Mouse (Mus musculus) kidney, postnatal 4 days (tissue): ENCODE results near the gene Prrg2.

Experiments used
- DNase-seq, 2 experiments: peaks; one replicate each; pipeline ENCODE4 v3.0.0; 2021; ENCODE audit warnings: mixed read lengths in 2 of 2

The Prrg2 gene

DNA sequence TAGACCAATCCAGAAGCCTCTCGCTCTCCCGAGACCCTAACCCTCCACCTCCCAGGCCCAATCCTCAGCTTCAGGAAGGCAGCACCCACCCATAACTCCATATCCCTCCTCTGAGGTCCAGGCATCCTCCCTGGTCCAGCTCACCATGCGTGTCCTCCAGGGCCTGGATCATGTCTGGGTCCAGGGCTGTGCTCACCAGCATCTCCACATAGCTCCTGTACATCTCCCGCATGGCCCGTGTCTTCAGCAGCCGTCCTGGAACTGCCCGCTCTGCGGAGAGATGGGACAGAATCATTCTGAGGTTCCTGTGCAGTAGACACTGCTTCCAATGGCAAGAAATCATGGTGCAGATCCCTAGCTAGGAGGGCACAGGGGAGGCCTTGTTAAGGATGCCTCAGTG lies 31.6 kb downstream of the Prrg2 start:
- no peak for DNase-seq

DNA sequence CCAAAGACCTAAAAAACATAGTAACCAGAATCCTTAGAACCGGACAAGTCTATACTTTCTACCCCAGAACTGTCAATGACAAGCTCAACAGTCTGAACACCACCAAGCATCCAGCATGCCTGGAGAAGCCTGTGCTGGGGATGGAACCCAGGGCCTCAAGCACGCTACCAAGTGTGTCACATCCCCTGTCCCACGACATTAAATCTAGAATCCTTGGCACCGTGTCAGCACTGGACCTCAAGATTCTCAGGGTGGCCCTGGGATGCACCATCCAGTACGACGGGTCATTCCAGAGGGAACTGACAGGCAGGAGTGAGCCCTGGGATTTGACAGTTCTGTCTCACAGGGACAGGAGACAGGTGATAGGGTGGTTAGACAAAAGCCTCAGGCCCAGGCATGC lies 32.5 kb downstream of the Prrg2 start:
- no peak for DNase-seq

DNA sequence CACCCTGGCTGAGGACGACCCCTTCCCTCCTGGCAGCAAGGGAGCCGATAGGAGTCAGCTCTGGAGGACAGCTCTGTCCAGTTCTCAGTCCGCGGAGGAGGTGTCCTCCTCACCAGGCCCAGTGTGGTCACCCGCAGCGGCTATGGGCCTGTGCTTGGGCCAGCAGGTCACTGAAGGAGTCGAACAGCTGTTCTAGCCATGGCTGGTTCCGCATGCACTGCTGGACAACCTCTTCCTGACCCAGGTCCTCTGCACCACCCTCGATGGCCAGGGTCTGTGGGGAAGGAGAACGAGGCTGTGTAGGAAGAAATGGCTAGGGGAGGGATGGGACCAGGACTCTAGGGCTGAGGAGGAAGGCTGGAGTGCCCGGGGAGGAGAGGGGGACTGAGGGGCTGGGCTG lies 34.1 kb downstream of the Prrg2 start:
- DNase-seq = no peak

DNA sequence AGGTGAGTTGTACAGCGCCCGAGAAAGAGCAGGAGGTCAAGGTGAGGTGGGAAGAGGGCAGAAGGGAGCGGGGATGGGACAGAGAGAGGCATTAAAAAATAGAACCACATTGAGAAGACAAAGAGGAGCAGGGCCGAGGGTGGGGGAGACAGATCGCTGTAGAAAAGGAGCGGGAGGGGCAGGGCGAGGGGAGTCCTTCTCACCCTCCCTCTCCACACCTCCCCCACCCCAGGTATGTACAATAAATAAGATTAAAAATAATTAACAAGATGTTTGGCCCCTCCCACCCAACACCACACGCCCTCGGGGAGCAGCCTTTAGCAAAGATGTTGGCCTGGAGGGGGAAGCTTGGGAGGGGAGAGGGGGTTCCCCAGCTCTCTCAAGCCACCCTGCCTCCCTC lies 34.7 kb downstream of the Prrg2 start:
- no peak for DNase-seq

DNA sequence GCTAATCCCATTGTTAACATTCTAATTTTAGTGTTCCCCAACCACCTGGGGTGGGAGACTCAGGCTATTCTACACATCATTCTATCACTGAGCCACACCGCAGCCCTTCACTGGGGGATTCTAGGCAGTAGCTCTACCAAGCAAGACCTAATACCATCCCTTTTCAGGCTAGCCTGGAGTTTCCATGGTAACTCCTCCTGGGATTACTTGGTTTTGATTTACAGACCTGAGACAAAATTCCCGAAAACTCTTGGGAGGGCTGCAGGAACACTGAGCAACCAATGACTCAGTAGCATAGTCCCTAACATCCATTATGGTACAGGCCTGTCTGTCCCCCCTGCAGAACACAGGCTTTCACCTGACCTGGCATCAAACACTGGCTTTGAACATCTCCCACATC lies 36.2 kb downstream of the Prrg2 start:
- no peak for DNase-seq

DNA sequence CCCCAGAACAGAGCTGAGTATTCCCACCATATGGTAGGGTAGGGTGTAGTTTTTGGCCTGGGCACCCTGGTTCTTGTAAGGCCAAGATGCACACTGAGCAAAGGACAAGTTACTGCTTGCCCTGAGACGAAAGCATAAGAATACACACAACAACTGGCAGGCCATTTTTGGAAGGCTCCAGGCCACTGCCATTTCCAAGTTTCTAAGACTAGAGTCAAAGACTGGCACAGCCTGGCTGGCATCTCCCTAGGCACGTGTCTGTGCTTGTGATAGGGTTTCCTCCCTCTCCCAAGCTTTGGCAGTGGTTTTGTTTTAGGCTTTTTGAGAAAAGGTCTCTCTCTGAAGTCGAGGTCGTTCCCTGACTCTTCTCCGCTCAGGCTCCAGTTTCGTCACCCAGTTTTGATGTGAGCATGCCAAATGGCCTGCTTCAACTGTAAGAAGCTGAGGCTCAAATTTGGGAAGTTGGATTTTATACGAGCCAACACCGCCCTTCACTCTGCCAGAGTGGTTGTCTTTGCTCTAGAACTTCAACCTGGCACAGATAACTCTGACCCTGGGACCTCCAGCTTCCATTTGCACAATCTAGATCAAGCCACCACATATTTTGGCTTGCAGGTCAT lies 36.8 kb downstream of the Prrg2 start:
- DNase-seq = no peak

DNA sequence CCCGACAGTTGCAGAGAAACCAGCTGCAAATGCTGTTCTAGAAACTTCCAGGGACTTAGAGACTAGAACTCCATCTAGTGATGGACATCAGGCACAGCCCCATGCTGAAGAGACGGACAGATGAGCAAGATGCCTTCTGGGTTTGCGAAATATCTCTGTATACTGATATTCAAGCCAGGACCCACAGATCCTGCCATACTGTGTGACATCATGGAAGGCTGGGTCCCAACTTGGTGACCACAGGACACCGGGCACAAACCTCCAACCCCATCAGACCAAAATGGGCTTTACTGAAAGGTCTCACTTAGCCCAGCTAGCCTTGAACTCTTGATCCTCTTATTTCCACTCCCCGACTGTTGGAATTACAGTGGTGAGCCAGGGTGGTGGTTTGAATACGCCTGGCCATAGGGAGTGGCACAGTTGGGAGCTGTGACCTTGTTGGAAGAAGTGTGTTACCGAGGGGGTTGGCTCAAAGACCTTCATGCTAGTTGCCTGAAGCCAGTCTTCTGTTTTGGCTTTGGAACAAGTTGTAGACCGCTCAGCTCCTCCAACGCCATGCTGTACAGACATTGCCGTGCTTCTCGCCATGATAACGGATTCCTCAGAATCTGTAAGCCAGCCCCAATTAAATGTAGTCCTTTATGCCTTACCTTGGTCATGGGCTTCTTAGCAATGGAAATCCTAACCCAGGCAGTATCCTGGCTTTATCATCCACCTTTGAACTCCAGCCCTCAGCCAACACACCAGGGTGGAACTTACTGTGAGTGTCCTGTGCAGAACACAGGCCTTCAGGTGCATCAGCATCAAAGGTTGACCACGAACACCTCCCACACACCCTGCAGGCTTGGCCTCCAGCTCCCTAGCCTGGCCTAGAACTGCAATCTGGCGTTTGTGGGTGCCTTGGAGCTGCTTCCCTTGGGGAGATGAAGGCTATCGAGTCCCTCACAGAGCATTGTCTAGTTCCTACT lies 37.9 kb downstream of the Prrg2 start:
- no peak for DNase-seq

DNA sequence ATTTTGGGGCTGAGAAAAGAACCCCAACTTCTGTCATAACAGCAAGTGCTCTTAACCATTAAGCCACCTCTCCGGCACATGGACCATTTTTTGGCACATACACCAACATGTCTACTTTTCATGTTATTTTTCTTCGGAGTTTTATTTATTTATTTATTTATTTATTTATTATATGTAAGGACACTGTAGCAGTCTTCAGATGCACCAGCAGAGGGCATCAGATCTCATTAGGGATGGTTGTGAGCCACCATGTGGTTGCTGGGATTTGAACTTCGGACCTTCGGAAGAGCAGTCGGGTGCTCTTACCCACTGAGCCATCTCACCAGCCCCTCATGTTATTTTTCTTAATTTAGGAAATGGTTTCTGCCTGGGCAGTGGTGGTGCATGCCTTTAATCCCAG lies 38.8 kb downstream of the Prrg2 start:
- peak in 1 of 2 experiments; percentile 58 for DNase-seq

DNA sequence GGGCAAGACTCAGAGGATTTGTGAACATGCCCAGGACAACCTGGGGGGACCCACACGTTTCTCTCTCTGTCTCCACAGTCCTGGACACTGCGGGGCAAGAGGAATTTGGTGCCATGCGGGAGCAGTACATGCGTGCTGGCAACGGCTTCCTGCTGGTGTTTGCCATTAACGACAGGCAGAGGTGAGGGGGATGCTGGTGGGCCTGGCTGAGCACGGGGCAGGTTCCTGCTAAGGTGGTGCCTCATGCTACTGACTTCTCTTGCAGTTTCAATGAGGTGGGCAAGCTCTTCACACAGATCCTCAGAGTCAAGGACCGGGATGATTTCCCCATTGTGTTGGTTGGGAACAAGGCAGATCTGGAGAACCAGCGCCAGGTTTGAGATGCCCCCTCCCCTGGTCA lies 42.3 kb downstream of the Prrg2 start:
- DNase-seq = no peak

DNA sequence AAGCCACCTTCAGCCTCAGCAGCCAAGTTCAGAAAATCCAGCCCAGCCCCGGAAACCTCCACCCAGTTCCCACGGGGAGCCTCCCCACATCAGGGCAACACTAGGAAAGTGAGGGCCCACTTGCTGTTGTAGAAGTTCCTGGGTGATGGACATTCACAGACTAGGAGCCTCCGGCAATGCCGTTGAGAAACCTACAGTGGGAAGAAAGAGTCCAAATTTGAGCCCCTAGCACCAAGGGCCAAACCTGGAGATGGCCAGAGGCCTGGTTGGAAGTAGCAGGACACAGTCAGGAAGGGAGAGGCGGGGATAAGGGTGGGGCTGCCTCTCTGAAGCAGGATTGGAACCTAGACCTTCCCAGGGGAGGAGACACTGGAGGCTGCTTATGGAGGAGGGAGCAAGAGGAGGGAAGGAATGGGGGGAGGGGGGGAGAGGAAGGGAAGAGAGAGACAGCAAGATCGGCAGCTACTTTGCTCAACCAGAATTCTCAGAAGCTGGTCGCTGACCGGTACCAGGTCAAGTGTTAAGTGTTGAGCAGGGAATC lies 43.4 kb downstream of the Prrg2 start:
- peak; percentile 59 to 72 for DNase-seq

DNA sequence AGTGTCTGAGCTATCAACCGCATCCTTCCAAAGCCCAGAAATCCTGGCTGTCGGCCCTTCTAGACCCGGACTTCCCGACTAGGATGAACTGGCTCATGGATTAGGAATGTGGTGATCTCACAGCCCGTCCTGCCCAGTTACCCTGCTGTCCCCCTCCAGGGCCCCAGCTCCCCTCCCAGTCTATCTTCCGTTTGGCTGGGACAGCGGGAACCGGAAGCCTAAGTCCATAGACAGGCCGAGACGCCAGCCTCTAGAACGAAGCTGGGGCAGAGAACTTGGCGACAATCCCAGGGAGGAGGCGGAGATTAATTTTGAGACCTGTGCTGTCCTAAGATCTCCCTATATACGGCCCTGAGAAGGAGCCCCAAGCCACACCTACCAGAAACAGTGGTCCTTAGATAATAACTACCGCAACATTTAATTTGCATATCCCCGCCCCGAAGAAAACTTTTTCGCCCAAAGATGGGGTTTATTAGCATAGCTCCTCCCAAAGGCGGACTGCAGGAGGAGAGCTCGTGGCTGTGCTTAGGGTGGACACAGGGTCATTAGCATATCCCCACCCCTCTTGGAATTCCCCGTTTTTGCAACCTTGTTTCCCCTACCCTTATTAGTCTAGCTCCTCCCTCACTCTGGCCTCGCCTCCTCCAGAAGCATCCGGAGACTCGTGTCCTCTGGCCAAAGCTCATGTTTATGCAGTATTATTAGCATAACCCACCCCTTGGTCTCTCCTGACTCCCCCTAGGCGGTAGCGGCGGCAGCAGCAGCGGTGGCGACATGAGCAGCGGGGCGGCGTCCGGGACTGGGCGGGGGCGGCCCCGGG lies 45.0 kb downstream of the Prrg2 start, which contains the start of gene Rras:
Gene Rras (plus strand): TSS at position 720 of the 820 bp plus-strand sequence.
- peak; percentile 87 to 93 for DNase-seq

DNA sequence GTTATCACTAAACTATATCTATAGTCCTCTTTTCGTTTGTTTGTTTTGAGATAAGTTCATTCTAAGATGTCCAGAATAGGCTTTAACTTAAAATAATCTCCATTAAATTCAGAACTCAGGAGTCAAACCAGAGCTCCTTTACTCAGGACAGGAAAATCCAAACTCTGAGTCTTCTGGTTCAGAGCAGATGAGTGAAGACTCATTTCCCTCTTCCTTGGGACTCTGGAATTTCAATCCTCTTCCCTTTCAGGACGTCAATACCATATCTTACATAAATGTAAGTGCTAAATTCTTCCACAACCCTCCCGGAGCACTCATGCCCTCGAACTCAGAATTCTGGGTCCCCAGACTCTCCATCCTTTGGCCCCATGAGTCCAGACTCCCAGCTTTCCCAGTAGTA lies 45.7 kb downstream of the Prrg2 start:
- no peak for DNase-seq

DNA sequence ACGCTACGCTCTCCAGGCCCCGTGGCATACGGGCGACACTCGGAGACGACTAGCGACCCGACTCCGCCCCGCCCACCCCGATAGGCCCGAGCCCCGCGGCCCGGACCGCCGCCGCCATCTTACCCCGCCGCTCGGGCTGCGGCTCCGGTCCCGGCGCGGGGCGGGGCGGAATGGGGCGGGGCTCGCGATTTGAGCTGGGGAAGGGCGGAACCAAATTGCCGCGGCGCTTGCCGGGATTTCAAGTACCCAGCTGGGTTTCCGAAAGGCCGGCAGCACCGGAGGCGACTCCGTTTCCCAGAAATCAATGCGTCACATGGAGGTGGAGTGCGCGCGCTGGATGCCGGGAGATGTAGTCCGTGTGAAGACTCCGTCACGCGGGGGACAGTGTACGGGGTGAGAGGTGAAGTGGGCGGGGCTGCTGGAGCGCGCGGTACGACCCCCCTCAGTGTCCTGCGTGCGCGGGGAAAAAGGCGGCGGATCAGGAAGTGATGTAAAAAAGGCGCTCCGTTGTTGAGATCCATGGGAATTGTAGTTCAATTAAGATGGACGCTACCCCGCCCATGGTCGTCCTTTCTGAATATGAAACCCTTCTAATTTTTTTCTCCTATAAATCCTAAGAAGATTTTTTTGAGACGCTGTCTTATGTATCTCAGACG lies 46.4 kb downstream of the Prrg2 start, which contains the start of gene Scaf1:
Gene Scaf1 (minus strand): TSS at position 407 of the 656 bp plus-strand sequence.
- peak; percentile 99 to 100 for DNase-seq

DNA sequence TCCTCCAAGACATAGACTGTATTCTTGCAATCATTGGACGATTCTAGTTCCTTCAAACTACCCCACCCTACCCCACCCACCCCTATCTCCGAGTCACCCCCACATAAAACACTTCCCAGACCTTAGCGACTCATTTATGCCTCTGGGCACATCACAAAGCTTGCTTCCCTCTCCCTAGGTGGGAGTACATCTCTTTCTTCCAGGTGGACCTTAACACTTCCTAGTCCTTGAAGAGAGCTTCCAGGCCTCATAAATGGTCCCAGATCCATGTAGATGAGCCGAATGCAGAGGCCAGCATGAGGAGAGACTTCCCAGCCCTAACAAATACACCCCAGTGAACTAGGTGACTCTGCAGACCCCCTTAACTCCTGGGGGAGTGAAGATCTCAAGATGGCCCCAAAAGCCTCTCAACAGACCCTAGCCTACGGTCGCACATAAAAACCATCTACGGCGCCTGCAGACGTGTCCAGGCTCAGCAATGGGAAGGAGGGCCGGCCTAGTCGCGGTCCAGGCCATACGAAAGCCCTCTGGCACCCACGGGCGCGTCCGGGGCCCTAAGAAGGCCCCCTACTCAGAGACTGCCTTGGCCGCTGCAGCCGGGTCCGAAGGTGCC lies 47.0 kb downstream of the Prrg2 start:
- no peak for DNase-seq

DNA sequence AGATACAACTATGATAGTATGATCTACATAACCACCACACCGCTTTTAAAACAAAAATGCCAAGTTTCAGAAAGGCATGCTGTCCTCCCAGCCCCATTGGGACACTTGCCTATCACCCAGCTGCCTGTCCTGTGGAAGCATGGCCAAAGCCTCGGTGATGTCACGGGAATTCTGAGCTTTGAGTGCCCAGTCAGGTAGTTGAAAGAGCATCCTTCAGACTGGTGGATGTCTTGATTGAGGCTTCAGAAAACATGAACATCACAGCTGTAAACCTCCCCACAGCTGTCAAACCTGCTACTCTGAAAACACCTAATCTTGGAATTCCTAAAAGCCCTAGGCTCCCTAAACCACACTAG lies 48.4 kb downstream of the Prrg2 start:
- DNase-seq = no peak

DNA sequence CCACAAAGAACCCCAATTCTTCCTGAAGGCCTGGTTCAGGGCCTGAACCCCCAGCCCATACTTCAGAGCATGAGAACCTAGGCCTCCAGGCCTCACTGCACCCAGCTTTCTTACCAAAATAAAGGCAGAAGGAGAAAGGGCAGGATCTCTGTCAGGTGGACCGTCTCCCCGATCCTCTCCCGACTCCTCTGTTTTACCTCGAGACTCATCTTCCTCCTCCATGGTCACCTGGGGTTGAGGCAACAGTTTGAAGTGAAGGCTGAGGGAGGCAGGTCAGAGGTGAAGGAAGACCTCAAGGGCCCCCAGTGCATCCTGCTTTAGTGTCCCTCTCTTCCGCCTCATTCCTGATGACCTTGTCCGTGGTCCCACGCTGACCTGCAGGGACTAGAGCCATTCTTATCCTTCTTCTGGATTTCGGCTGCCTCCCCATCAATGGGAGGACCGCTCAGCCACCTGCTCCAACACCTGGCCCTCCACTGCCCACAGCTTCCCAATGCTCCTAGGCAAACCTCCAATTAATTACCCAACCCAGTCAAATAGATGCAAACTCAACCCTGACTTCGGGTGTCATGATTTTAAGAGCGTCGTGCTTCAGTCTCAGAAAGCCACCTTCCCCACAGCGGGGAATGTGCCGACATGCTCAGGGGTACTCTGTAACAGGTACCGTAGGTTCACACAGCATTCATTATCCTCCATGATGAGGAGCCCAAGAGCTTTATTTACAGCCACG lies 48.9 kb downstream of the Prrg2 start:
- DNase-seq = no peak

DNA sequence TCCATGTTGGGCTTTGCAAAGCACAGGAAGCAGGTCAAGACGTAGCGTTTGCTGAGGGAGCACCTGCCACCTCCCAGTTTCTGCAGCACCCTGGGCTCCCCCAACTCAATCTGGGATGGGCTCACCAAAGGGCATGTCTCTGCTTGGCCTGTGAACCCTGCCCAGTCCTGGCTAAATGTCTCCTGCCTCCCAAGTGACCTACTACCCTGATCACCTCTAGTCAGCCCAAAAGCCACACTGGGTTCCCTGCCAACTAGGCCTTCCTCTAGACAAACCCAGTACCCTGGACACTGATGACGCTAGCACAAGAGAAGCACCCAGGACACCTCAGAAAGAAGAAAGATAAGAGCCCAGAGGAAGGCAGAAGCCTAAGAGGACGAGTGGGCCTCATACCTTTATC lies 49.7 kb downstream of the Prrg2 start:
- no peak for DNase-seq

DNA sequence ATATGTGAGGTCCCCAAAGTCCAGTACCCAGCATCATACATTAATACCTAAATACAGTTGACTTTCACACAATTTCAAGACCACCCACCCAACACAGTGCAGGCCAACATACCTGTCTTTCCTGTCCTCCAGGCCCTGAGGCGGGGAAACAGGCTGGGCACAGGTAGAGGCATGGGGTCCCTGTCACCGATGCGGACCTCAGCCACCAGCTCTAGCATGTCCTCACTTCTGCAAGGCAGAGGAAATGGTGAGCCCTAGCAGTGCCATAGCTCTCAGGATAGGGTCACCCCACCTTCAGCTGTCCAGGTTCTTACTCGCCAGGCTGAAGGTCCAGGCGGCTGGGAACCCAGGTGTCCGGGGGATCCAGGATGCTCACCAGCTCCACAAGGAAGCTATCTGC lies 50.5 kb downstream of the Prrg2 start:
- no peak for DNase-seq

DNA sequence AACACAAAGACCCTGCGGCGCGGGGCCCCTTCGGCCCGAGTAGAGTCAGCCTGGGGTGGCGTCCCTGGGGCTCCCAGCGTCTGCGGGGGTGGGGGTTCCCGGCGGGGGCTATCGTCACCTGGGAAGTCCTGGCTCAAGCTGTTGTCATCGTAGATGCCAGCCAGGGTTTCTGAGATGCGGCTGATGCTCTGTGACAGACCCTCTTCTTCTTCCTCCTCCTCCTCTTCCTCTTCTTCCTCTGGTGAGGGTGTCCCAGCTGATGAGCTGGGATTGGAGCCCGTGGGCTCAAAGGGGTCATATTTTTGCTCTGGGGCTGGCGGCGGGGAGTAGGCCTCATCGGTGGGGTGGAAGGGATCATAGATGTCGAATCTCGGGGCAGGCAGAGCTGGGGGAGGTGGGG lies 54.1 kb downstream of the Prrg2 start:
- DNase-seq = no peak

DNA sequence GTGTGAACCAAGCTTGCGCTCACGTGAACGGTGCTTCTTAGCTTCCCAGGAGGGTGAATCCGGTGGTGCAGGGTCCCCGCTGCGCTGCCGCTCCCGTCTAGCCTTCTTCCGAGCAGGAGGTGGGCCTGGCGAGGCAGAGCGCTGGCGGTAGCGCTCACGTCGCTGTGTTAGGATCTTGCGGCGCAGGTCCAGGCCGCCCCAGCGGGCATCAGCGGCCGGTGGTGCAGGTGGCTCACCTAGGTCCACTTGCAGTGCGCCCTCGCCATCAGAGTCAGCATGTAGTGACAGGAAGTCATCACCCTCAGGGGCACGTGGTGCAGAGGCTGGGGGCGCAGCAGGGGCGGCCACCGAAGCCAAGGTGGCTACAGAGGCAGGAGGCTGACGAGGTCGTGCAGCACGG lies 54.6 kb downstream of the Prrg2 start:
- DNase-seq = no peak

DNA sequence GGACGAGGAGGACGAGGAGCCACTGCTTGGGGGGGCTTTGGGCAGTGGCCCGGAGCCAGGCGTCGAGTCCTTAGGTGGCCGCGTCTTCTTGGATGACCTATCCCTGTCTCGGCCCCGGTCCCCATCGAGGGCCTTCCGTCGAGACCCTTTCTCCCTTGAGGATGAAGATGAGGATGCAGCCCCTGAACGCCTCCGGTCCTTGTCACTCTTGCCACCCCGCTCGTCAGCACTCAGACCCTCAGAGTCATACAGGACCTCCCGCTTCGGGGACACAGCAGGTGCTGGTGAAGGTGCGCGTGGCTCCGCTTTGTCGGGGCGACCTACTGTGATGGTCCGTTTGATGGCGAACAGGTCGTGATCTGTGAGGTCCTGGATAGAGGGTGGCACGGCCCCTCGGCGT lies 55.3 kb downstream of the Prrg2 start:
- DNase-seq = no peak
